Mouse (Mus musculus) ovary, postnatal 10 days (tissue): Measurements from ENCODE around the gene Stk19.
"Not testable (repeated sequence)": the region's sequence is repeated elsewhere in the genome, so short reads cannot be mapped to it uniquely, and the experiment has no call there.

Source experiments
- DNase-seq: peaks from one replicate; pipeline ENCODE4 v3.0.0; 2022; ENCODE audit warnings: low spot score

The Stk19 gene

GRCm38 (mm10) chr17:34797211-34797995 is 39.3 kb downstream of the Stk19 start:
- not testable (repeated sequence) for DNase-seq

GRCm38 (mm10) chr17:34796311-34797140 is 40.2 kb downstream of the Stk19 start:
- no peak for DNase-seq

GRCm38 (mm10) chr17:34795633-34796032 is 41.1 kb downstream of the Stk19 start:
- no peak for DNase-seq

- no peak for DNase-seq
Observed at GRCm38 (mm10) chr17:34795016-34795415, 41.7 kb downstream of the Stk19 start.

- DNase-seq = no peak
Observed at GRCm38 (mm10) chr17:34777680-34778325, 58.9 kb downstream of the Stk19 start.
